13 mouse cellular contexts compared by ENCODE assay signal in genomic region chr15:77931689-77932016, GRCm38 (mm10). TPM values are rescaled to one million over a fixed set of nuclear protein-coding genes. Genes with fewer than 3 reads are reported as not detected.
DNase-seq lines count a peak whose midpoint lies in the region; ATAC-seq lines count a peak whose summit lies in the region.
"Had no signal": no experiment of that assay in that cellular context is flagged by ENCODE, and none has a peak within 500 bp of the region (broad histone marks: within the 10 kb centered on the region; RNA-seq: fewer than 3 reads in every experiment).

No protein-coding gene starts in this region.

- H3K4me1 ChIP-seq in liver, embryonic 16.5 days (ENCODE audit: control insufficient read depth, low read depth, low read length): peaks cover 50% of the 10 kb centered on the region

- H3K4me2 ChIP-seq in liver, embryonic 16.5 days (ENCODE audit: low read depth, low read length): peak overlapping the region; percentile 87

- H3K4me3 ChIP-seq in liver, embryonic 16.5 days (ENCODE audit: low read depth, low read length): peak overlapping the region; percentile 36
- H3K4me3 ChIP-seq: embryonic facial prominence, embryonic 10.5 days; left cerebral cortex, adult 2 months had no signal

- peak overlapping the region; percentile 50 for H3K9ac ChIP-seq in liver, embryonic 16.5 days (ENCODE audit: low read depth, low read length)

- peak; percentile 57 for DNase-seq in cerebellum, adult 9-11 months
- DNase-seq in cerebellum, postnatal 14 days: no peak
- peak; percentile 57 for DNase-seq in spleen, adult 12 weeks (ENCODE audit: low spot score)
- DNase-seq in spleen, adult 18-20 months: no peak
- no peak for DNase-seq in T-cell, adult 2 months (ENCODE audit: low spot score)
- no peak for DNase-seq in urinary bladder, postnatal 36 days (ENCODE audit: low spot score in 2 of 2)
- no peak for DNase-seq in layer of hippocampus, postnatal 14 days (ENCODE audit: low spot score in 2 of 2)
- DNase-seq: heart, postnatal 36 days; right cerebral cortex, postnatal 14 days; thymus, postnatal 4 days had no signal

- peak overlapping the region; percentile 91 for H3K27ac ChIP-seq in liver, embryonic 16.5 days (ENCODE audit: low read length)
- H3K27ac ChIP-seq: embryonic facial prominence, embryonic 10.5 days; left cerebral cortex, adult 2 months had no signal

- WGBS in liver, embryonic 16.5 days (ENCODE audit: insufficient replicate concordance): 30% methylated on average over 6 of the region's 6 CpGs

- H3K9me3 ChIP-seq in liver, embryonic 16.5 days (replicated peaks; ENCODE audit: control insufficient read depth, low read length): no peaks in the 10 kb centered on the region
- H3K9me3 ChIP-seq: embryonic facial prominence, embryonic 10.5 days had no signal

- no peaks in the 10 kb centered on the region; the same call in 1 of the 2 replicates for H3K27me3 ChIP-seq in liver, embryonic 16.5 days (ENCODE audit: control insufficient read depth, insufficient read depth, low read depth, low read length)

- H3K36me3 ChIP-seq in liver, embryonic 16.5 days (ENCODE audit: control insufficient read depth, insufficient read depth): peaks cover 3% of the 10 kb centered on the region; the same call in 1 of the 2 replicates

- peak; percentile 43 for ATAC-seq in liver, embryonic 16.5 days (ENCODE audit: low read depth)

RNA-seq across cellular contexts. Expression of gene Txn2, which starts 2.8 kb away (rescaled TPM):
- 177 and 180 TPM in 2 replicates for polyA plus RNA-seq in liver, embryonic 16.5 days (2015; fragmentation: Nextera tagmentation; extraction: Ambion mirVana)
- total RNA-seq in layer of hippocampus, postnatal 14 days (2021): 100 to 1,000 TPM; 106 to 116 TPM

RNA-seq across cellular contexts. Expression of gene Foxred2, which starts 24.9 kb away (rescaled TPM):
- polyA plus RNA-seq in liver, embryonic 16.5 days (2015; fragmentation: Nextera tagmentation; extraction: Ambion mirVana): 1.1 and 1.2 TPM in 2 replicates
- 10 to 100 TPM; 10.5 to 11.6 TPM for total RNA-seq in layer of hippocampus, postnatal 14 days (2021)

RNA-seq across cellular contexts. Expression of gene Eif3d, which starts 39.0 kb away (rescaled TPM):
- polyA plus RNA-seq in liver, embryonic 16.5 days (2015; fragmentation: Nextera tagmentation; extraction: Ambion mirVana): 119 and 125 TPM in 2 replicates
- total RNA-seq in layer of hippocampus, postnatal 14 days (2021): 100 to 1,000 TPM in 1 of 2 experiments, 10 to 100 TPM in 1; 99.5 to 100 TPM

Comparison
In these comparisons a context has a peak if more than half of its experiments do, and no peak if none do; other contexts are left out.
1. DNase-seq: peak in cerebellum, adult 9-11 months (single experiment) and spleen, adult 12 weeks (single experiment); none in cerebellum, postnatal 14 days (0 of 2), spleen, adult 18-20 months (0 of 2), T-cell, adult 2 months (single experiment), urinary bladder, postnatal 36 days (0 of 2) and layer of hippocampus, postnatal 14 days (0 of 2).